Mouse (Mus musculus) megakaryocyte progenitor cell, adult 5-6 weeks (primary cell): ENCODE data around the gene Gm42417. TPM values are rescaled to one million over a fixed set of nuclear protein-coding genes. Genes with fewer than 3 reads are reported as not detected.

Experiments
- ATAC-seq: replicated peaks from 2 replicates; pipeline ENCODE4 v1.8.0; 2016; ENCODE audit warnings: mild to moderate bottlenecking, moderate TSS enrichment, inconsistent platforms; ENCODE audit not compliant: poor library complexity
- total RNA-seq, 2 experiments: library from RNA; stranded (forward) in 1 of 2; stranded (reverse) in 1 of 2; fragments of 157-497, 149-512 nt in 1 of 2; fragments of 200-1000 nt in 1 of 2; gene quantifications; 2 replicates each; pipeline versions ENCODE4 v1.2.3 to v1.2.4; 2015 to 2017

Gm42417 gene
- total RNA-seq, 2 experiments from 2014 or later: 0.62 TPM; not detected in 1

- ATAC-seq: peak; percentile 67
Observed at GRCm38 (mm10) chr1:36566425-36566824, 27.2 kb upstream of the Gm42417 start.

GRCm38 (mm10) chr1:36564101-36564500, 24.9 kb upstream of the Gm42417 start:
- ATAC-seq: no peak

- no peak for ATAC-seq
Observed at GRCm38 (mm10) chr1:36563632-36564031, 24.4 kb upstream of the Gm42417 start.

- no peak for ATAC-seq
Observed at GRCm38 (mm10) chr1:36563197-36563596, 24.0 kb upstream of the Gm42417 start.

- ATAC-seq: no peak
Observed at GRCm38 (mm10) chr1:36562388-36562787, 23.2 kb upstream of the Gm42417 start.

GRCm38 (mm10) chr1:36560903-36561302, 21.7 kb upstream of the Gm42417 start:
- no peak for ATAC-seq

GRCm38 (mm10) chr1:36559888-36560287, 20.7 kb upstream of the Gm42417 start:
- ATAC-seq: no peak

- ATAC-seq: no peak
Observed at GRCm38 (mm10) chr1:36559256-36559655, 20.0 kb upstream of the Gm42417 start.

GRCm38 (mm10) chr1:36558031-36558993, 19.1 kb upstream of the Gm42417 start, which contains the start of gene Sema4c:
TSS of gene Sema4c (minus strand) at chr1:36558349.
- ATAC-seq: 0 out of 2 replicates have a peak, but pooled peaks have one; percentile 9

- peak; percentile 12 for ATAC-seq
Observed at GRCm38 (mm10) chr1:36557457-36558011, 18.3 kb upstream of the Gm42417 start.

- ATAC-seq: peak; percentile 61
Observed at GRCm38 (mm10) chr1:36556553-36557456, 17.6 kb upstream of the Gm42417 start.

- ATAC-seq: no peak
Observed at GRCm38 (mm10) chr1:36555798-36556395, 16.7 kb upstream of the Gm42417 start.

GRCm38 (mm10) chr1:36554633-36555399, 15.6 kb upstream of the Gm42417 start:
- ATAC-seq: no peak

GRCm38 (mm10) chr1:36552506-36552905, 13.3 kb upstream of the Gm42417 start:
- no peak for ATAC-seq

GRCm38 (mm10) chr1:36551904-36552303, 12.7 kb upstream of the Gm42417 start:
- no peak for ATAC-seq

GRCm38 (mm10) chr1:36550075-36550863, 11.0 kb upstream of the Gm42417 start:
- ATAC-seq: no peak

- ATAC-seq: no peak
Observed at GRCm38 (mm10) chr1:36549491-36549890, 10.3 kb upstream of the Gm42417 start.

- ATAC-seq: no peak
Observed at GRCm38 (mm10) chr1:36548771-36549170, 9.5 kb upstream of the Gm42417 start.

GRCm38 (mm10) chr1:36547981-36548598, 8.9 kb upstream of the Gm42417 start:
- ATAC-seq: no peak
